Mouse (Mus musculus) frontal cortex, postnatal 25 days (tissue): ENCODE results near the gene Abca3.
A peak's percentile ranks its signal among the peaks of the same experiment; 100 is the strongest.

ENCODE experiments used
- DNase-seq, 2 experiments: peaks; one replicate each; pipeline ENCODE4 v3.0.0; 2022; ENCODE audit warnings: low spot score in 2 of 2

Abca3 gene

DNA sequence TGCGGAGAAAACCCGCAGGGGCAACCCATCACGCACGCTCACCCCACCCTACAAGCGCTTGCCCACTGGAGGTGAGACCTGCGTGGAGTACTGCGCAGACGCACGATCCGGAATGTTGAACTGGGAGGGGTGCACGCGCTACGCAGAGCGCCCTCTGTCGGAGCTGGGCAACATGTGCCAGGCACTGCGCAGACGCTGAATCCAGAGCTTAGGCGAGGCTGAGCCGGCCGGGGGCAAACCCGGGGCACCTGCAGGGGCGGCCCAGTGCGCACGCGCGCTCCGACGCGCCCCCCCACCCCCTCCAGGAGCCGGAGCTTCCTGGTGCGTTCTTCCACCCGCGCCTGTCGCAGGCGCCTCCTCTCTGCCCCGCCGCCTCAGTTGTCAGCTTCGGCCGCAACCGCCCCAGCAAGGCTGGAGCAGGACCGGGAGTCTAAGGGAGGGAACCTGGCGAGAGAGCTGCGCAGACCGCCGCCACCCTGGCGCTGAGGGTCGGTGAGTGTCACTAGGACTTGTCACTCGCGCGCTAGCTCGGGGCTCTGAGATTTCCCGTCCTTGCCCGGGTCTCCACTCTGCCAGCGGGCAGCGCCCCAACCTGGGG lies at the start of gene Abca3:
Abca3 (plus strand) TSS at position 191 of the 598 bp plus-strand sequence.
- DNase-seq, result peak; percentile 87 to 96

GRCm38 (mm10) chr17:24307500-24307899 lies 44.2 kb upstream of the Abca3 start:
- DNase-seq, result no peak

DNA sequence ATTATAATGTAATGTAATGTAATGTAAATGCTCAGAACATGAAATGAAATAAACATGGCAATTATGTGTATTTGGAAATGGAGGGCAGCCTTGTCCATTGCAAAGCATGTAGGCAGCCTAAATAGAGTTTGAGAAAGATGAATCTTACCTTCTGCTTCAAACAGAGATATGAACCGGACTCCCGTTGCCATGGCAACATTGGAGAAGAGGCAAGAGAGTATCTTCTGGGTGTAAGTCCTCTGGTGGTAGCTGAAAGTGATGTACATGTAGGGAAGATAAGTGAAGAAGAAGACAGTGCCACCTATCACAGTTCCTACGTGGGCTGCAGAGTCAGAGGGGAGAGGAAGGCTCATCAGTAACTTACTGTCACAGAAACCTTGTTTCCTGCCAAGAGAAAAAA lies 30.9 kb upstream of the Abca3 start:
- DNase-seq, result no peak

DNA sequence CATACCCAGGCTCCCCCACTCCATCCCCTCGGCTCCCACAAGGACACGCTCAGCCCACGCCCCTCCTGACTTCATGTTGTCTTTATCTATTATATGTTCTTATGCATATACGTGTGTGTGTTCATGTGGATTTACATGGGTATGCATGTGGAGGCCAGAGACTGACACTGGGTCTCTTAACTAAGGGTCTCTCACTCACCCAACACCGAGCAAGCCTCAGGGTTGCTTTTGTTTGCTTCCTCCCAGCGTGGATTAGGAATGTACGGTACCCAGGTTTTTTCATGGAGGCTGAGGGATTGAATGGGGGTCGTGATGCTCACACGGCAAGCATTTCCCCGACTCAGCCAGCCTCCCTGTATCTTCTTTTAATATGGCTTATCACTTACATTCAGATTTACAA lies 26.7 kb upstream of the Abca3 start:
- no peak for DNase-seq

DNA sequence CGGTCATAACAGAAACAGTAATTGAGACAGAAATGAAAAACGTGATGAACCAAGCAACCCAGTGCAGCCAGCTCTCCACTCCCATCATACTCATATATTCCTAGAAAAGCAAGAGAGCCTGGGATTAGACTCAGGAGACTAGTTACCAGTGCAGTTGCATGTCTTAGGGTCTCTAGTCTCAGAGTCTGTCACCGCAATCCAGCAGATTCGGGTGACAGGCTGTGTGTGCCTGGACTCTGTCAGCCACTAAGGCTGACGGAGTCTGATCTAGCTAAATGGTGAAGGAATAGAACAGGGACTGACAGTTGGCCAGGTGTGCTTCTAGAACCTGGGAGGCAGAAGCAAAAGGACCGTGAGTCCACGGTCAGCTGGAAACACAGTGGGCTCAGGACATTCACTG lies 24.1 kb upstream of the Abca3 start:
- no peak for DNase-seq

GRCm38 (mm10) chr17:24344672-24345071 lies 7.1 kb upstream of the Abca3 start:
- DNase-seq, result no peak

GRCm38 (mm10) chr17:24346831-24347230 lies 4.9 kb upstream of the Abca3 start:
- DNase-seq, result no peak

DNA sequence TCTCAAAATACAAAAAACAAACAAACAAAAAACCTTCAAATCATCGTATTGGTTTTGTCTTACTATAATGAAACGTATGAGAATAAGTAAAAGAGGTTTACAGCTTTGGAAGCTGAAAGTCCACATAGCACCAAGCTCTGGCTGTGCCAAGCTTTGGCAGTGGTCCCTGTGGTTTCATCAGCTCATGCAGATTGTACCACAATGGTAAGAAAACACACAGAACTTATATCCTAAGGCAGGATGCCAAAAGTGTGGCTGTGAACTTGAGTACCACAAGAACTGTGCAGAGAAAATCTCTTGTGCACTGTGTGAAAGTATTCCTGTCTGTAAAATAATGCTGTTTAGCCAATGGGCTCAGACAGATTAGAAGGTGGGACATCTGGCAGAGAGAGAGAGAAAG lies 2.6 kb upstream of the Abca3 start:
- no peak for DNase-seq

- peak; percentile 8 to 12 for DNase-seq
Measured at GRCm38 (mm10) chr17:24350926-24351759, 607 bp upstream of the Abca3 start, which contains the start of gene Abca17. TSS of gene Abca17 (minus strand) at chr17:24351068.

GRCm38 (mm10) chr17:24352370-24353194 lies 832 bp downstream of the Abca3 start:
- no peak for DNase-seq

DNA sequence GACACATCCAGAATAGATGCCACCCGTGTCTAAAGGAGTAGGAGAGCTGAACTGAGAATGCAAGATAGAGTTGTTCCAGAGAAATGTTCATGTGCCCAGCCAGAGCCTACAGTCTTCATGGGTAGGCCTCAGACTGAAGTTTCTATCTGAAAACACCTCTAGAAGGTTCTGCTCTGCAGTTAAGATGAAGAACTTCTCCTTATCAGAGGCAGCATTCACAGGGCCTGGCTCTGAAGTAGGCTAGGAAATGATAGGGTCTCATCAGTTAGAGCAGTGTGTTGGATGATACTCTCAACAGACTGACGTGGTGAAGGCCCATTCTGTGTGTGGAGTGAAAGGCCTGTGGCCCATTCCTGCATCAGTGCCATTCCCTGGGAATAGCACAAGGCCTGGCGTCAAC lies 2.2 kb downstream of the Abca3 start:
- DNase-seq, result no peak

DNA sequence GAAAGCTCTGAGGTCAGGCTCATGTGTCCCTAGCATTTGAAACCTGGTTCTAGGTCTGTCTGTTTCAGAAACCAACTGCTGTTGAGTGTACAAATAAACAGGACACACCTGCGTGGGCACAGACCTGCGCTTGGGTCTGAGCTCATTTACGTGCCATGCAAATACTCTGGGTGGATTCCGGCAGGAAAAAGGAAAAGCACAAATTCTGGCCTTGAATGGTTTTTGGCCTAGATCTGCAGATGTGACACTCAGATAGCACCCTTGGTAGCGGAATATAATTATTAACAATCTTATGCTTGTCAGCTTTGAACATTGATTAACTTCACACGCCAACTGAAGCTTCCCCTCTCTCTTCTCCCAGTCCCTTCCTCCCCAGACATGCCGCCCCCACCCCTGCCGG lies 3.5 kb downstream of the Abca3 start:
- DNase-seq, result no peak

GRCm38 (mm10) chr17:24359006-24359405 lies 7.3 kb downstream of the Abca3 start:
- no peak for DNase-seq

DNA sequence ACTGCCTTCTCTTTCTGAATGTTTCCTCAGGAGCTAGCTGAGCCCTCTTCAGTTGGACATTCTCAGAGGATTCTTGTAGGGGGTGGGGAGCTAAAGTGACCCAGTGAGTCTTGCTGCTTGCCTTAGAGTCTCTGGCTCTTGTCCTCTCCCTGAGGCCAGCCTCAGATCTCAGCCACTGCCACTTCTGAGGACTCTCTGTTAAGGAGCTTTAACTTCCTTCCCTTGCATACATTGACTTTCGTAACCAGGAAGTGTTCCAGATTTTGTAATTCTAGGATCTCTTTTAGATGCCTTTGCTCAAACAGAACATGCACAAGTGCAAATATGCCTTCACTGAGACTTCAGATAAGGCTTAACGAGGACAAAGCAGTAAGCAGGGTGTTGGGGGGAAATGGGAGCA lies 8.2 kb downstream of the Abca3 start:
- DNase-seq, result no peak

- no peak for DNase-seq
Measured at GRCm38 (mm10) chr17:24360841-24361240, 9.1 kb downstream of the Abca3 start.

GRCm38 (mm10) chr17:24361291-24361690 lies 9.5 kb downstream of the Abca3 start:
- DNase-seq, result no peak

DNA sequence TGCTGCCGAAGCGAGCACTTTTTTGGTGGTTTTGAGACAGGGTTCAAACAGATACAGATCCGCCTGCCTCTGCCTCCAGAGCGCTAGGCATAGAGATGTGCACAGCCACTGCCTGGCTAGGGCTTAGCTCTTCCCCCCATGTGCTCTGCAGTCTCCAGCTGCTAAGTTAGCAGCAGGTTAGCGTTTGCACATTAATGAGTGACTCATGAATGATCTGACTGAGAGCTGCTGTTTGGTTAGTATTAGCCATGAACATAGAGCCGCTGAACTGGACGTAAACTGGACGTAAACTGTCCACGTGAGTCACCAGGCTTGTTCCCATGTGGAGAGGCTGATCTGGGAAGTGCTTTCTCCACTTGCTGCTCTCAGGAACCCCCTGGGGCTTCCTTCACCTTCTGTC lies 10.8 kb downstream of the Abca3 start:
- DNase-seq, result no peak

- no peak for DNase-seq
Measured at GRCm38 (mm10) chr17:24364461-24364860, 12.7 kb downstream of the Abca3 start.

DNA sequence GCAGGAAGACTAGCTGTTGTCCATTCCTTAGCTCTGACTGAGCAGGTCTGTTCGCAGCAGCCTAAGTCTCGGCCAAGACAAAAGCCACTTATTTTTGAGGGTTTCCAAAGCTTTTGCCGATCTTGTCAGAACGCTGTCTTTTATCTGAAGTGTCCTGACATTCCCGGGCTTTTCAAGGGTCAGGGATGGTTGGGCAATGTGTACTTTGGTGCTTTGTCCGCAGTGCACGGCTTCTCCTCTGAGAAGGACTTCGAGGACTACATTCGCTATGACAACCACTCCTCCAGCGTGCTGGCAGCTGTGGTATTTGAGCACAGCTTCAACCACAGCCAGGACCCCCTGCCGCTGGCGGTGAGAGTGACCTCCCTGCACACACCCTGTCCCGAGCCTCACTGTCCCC lies 14.1 kb downstream of the Abca3 start:
- no peak for DNase-seq

DNA sequence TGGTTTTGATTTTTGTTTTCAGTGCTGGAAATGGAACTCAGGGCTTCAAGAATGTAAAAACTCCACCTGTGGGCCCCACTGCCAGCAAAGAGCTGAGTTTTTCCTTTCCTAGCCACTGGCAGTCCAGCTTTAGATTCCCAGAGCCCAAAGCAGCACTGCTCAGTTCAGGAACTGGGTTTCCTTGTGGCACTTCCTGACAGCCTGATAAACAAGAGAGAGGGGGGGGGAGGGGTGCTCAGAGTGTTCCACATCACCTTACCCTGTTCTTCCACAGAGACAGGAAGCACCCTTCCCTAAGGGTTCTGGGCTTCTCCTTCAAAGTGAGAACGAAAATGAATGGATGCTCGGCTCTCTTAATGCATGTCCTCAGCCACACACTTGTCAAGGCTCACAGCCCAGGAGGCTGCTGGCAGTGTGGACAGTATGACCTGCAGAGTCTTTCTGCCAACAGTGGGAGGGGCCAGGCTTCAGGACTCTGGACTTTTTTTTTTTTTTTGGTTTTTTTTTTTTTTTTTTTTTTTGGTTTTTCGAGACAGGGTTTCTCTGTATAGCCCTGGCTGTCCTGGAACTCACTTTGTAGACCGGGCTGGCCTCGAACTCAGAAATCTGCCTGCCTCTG lies 23.5 kb downstream of the Abca3 start:
- DNase-seq, result no peak

DNA sequence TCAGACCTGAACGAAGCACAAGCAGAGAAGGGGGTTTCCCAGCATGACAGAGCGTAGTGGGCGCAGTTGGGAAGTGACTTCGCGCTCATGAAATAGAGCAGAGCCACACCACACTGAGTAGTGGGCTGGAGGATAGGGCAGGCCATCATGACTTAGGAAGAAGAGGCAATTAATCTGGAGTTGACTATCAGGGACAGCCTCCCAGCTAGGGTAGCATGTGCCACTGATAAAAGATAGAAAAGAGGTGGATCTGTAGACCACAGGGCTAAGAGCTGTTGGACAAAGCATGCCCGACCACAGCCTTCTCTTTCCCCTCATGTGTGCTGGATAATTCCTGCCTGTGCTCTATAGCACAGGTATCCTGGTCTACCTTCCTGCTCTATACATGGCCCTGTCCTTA lies 24.1 kb downstream of the Abca3 start:
- no peak for DNase-seq

GRCm38 (mm10) chr17:24378496-24378895 lies 26.7 kb downstream of the Abca3 start:
- no peak for DNase-seq
